Mouse (Mus musculus): ENCODE measurements around the gene Tmprss2.

Tmprss2 gene

DNA sequence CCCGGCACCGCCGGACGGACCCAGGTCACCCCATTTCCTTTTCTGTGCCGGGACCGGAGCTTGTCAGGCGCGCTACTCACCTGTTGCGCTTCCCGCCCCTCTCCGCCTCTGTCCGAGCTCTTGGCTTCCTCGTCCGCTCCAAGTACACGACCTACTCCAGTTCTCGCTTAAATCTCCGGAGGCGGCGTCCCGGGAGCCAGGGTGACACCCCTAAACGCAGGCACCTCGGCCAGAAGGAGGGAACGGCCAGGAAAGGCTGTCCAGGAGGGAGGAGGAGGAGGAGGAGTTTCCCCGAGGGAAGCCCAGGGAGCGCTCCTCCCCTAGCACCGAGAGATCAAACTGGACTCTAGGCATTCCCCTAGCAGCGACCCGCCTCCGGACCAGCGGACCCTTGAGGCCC, at the start of gene Tmprss2:
Gene Tmprss2 (minus strand): TSS at position 257 of the 400 bp plus-strand sequence.
- in situ Hi-C loops (cut with MboI, MseI) = no loop called here

DNA sequence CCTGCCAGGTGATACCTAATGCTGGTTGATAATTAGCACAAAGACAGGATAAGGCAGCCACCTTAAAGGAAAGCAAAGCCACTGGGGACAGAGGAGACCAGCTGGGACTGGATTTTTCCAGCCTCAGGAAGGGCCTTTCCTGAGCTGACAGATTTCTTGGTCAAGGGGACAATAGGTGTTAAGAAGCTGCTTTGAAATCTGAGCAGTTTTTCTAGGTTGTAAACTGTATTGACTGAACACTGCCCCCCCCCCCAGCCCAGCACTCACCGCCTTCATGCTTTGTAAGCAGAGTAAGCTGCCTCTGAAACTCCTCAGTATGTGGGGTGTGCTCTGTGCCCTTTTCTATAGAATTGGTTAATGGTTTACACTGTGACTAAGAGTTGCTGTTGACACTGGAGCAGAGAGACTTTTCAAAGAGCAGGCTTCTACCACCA, 48.2 kb upstream of the Tmprss2 start:
- in situ Hi-C loops (cut with MboI, MseI) = no loop called here

DNA sequence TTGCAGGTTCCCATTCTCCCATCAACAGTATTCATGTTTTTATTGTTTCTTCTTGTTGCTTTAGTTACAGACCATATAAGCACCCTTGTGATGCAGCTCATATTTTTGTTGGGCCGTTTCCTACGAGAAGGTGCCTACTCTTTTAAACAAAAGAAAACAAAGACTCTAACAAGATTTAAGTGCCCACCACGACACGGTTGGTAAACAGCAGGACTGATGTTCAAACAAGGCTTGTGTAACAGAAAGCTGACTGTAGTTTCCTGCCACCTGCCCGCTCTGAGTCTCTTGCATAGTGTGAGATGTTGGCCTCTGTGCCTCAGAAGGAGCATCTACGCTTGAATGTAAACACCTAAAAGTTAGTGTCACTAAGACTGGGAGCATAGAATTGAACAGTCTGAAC, 47.5 kb upstream of the Tmprss2 start:
- in situ Hi-C loops (cut with MboI, MseI) = no loop called here

DNA sequence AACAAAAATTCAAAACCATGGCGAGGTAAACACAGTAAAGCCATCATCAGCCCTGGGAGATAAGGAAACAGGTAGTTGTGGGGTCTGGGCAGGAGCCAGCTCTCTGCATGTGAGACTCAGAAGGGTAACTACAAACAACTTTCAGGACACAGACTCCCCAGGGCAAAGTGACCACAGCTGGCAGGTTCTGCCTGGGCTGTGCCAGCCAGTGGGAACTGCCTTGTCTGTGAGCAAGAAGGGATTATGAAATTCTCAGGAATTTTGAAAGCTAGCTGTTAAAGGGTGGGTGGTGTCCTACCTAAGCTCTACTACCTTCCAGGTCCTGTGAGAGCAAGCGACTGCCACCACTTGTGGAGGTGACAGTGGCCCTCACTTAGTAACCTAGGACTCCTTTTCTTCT, 44.8 kb upstream of the Tmprss2 start:
- in situ Hi-C loops (cut with MboI, MseI) = no loop called here

DNA sequence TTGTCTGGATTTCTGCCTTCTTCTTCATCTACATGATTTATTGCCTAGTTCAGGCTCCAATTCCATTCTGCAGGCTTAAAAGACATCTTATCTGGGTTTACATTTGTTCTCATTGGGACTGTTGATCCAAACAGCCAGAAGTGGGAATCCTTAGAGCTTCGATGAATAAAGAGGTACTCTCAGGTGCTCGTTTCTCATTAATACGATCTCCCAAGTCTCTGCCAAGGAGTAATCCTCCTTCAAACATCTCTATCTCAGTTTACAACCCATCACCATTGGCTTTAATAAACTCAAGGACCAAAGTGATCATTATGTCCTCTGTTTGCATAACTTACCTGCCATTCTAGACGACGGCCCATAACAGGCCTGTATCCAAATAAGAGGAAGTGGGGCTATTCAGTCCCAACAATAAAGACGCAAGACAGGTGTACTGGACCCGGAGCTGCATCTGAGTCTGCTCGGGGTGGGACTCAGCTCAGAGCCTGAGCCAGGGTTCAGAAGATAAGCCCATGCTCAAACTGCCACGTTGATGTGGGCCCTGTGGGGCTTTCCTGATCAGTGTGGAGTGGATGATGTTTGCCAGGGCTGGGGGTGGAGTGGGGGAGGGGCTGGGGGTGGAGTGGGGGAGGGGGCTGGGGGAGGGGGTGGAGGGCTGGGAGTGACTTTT, 38.7 kb upstream of the Tmprss2 start:
- in situ Hi-C loops (cut with MboI, MseI) = no loop called here

DNA sequence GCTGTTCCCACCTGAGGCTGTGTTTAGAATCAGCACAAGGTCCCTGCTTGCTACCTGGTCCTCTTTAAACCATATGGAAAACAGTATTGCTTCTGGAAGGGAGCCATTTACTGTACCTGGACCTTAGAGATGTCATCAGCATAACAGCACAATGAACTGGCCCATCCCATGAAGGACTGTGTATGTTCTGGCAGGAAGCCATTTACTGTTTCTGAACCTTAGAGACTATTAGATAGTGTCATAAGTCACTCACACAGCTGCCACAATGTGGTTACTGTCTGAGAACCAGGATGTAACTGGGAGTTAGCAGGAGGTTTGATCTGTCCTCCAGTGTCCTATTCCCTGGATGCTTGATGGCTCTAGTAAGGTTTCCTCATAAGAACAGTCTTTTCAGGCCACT, 33.7 kb upstream of the Tmprss2 start:
- in situ Hi-C loops (cut with MboI, MseI) = no loop called here

DNA sequence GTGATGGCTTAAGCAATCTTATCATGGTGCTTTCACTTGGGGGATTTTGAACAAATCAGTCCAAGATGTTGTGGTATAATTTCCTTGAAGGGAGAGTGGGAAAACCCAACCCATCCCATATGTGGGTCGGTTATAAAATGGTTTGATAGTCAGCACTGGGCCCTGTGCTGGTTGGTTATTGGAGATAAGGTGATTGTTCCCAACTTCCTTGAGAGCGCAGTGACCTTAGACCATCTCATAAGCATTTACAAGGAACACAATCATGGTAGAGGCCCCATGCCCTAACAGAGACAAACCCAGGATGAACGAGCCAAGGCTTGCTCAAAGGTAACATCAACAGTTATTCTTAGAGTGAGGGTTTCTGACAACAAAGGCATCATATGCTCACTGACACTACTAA, 28.6 kb upstream of the Tmprss2 start:
- in situ Hi-C loops (cut with MboI, MseI) = no loop called here

DNA sequence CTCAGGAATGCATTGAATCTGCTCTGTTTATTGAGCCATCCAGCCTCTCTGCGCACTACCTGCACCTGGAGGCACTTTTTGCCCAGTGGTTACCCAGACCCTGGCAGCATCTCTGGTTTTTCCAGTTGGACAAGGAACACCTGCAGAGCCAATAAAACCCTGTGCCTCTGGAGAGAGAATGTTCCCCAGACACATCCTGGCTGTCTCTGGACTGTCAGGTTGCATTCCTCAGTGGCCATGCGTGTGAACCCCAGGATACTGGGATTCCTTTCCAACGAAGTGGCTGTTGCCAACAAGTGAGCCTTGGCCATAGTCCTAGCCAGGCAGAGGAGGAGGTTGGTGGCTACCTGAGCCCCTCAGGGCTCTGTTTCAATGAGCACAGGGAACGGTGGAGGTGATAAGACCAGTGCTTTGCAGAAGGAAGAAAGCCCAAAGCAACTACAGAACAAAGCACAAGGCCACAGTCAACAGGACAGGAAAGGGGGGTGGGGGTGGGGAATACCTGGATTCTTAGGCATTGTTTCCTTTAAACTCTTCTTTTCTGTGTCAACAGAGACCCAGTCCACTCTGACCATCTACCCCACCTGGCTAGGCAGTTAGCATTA, 22.0 kb upstream of the Tmprss2 start:
- in situ Hi-C loops (cut with MboI, MseI) = no loop called here

DNA sequence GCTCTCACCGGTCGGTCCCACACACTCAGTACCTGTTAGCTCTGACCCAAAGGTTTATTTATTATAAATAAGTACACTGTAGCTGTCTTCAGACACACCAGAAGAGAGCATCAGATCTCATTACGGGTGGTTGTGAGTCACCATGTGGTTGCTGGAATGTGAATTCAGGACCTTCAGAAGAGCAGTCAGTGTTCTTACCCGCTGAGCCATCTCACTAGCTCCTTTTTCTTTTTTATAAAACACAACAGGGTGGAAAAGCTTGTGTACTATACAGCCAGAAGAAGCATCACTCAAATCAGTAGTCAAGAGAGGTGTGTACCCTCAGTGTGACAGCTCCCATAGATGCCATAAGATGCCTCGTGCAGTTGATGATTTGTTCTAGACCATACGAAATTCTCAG, 12.2 kb upstream of the Tmprss2 start:
- in situ Hi-C loops (cut with MboI, MseI) = no loop called here

DNA sequence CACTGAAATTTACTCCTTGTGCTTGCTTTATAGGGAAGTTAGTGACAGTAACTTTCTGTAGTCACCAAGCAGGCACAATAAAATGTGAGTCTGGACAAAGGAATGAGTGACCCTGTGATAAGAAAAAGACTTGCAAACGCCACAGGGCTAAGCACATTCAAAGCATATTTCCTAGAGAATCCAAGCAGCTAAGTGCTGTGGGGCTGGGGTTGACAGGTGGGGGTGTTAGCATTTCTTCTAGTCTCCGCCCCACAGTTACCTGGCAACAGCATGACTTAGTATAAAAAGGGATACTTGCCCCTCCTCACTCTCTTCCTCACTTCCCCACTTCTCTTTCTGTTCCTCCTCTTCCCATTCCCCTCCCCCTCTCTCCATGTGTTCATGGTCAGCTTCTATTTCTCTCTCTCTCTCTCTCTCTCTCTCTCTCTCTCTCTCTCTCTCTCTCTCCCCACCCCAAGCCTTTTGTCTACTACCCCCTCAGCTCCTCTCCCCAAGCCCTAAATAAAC, 11.4 kb upstream of the Tmprss2 start:
- in situ Hi-C loops (cut with MboI, MseI) = no loop called here

DNA sequence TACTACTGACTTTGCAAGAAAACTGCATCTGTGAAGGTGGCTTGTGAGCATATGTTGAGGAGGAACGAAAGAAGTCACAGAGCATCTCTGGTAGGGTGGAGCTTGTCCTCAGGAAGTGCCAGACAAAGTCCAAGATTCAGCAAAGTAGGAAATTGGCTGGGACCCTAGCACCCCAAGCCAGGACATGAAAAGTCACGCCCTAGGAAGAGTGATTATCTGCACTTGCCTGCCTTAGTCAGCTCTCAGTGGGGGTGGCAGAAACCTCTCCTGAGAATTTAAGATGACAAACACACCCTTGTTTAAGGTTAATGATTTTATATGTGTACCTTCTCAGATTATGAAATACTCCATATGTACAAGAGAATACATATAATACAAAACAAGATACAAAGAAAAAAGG, 7.3 kb upstream of the Tmprss2 start:
- in situ Hi-C loops (cut with MboI, MseI) = no loop called here

DNA sequence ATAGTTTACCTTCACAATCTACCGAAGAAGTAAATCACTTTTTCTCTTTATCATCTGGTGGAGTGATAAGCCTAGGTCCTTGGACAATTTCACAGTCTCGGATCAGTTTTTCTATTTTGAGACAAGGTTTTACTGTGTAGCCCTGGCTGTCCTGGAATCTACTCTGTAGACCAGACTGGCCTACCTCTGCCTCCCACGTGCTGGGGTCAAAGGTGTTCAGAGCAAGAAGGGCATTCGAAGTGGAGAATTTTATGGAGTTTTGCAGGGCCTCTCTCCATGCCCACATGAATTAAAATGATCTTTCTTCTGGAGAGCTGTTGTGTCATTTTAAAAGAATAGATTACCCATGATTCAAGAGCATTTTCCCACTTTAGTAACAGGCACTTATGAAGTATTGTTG, 1.0 kb upstream of the Tmprss2 start:
- in situ Hi-C loops (cut with MboI, MseI) = no loop called here

DNA sequence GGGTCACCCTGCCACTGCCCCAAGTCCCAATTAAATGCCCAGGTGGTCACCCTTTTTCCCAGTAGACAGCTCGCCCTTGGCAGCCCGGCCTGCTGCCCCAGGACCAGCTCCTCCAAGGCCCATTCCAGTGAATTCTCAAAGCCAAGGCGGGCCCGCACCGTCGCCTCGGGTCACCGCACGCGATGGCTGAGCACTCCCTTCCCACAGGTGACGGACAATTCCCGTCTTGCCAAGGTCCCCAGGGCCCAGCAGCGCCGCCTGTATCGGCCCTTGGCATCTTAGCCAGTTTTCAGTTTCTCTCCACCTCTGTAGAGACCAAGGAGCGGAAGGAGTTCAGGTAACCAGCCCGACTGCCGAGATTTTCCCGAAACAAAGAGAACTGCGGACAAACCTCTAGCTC, 749 bp downstream of the Tmprss2 start:
- in situ Hi-C loops (cut with MboI, MseI) = no loop called here

DNA sequence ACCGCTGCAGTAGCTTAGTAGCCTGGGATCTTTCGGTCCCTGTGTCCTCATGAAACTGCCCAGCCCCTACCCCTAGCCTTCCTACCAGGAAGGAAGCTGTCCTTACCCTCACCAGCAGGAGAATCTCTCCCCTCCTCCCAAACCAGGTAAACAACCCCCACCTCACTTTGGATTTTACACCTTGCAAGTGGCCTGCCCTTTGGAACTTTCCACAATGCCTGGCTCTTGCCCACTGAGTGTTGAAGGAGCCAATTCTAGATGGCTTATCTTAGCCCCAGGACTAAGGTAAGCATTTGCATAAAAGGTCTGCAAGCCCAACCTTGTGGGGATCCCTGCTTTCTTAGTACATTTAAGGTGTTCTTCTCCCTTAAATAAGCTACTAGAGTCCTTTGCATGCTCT, 1.3 kb downstream of the Tmprss2 start:
- in situ Hi-C loops (cut with MboI, MseI) = no loop called here

DNA sequence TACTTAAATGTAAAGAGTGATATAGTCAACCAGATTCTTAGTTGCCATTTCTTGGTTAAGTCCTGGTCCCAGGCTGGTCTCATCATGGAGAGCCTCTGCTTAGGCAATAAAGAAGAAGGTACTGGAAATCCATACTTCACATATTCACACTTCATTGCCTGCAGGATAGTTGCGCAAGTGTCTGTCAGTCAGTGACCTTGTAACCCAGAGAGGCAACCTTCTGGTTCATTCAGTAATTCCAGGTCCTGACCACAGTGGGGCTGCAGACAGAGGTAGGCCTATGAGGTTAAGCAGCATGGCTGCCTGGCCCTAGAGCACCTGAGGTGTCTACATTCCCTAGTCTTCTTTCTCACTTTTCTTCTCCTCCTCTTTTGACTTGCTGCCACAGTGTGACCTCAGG, 3.0 kb downstream of the Tmprss2 start:
- in situ Hi-C loops (cut with MboI, MseI) = no loop called here

DNA sequence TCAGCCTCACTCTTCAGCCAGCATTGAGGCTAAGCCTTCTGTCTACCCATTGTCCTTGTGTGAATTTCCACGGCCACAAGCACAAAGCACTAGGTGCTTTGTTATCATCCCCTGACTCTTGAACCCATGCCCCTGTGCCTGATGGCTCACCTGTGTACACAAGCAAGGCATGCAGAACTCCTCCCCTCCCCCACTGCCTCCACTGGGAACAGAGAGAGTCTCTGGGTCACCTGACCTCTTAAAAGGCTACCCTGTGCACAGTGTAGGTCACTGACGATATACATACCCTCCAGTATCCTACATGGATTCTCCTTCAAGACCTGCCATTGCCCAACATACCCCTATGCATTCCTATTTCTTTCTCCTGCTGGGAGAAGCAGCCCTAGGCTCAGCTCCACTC, 4.2 kb downstream of the Tmprss2 start:
- in situ Hi-C loops (cut with MboI, MseI) = no loop called here

DNA sequence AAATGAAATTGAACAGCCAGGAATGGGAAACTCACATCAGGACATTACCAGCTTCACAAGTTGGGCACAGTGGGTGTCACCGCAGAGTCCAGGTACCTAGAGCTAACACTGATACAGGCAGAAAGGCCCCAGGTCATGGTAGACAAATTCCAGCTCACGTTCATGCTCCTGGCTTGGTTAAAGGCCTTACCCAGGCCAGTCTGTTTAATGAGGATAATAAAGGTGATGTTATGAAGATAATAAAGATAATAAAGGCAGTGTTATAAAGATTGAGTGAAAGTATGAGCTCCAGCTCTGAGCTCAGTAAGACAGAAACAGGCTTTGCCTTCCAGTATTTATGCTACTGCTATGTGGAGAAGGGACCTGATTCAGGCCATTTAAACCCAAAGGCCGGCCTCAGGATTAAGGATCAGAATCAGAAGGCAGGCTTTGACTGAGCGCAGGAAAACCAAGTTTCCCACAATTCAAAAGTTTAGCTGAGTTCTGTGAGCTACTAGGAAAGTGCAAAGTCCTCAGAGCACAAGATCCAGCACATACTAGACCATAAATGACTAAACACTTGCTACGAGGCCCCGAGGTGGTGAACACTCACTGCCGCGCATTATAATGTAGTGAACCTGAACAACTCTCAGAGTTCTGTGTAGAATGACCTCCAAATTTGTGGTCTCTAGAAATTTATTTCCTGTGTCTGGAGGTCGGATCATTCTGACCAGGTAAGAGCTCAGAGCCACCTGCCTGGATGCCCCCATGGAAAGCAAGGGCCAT, 4.9 kb downstream of the Tmprss2 start:
- in situ Hi-C loops (cut with MboI, MseI) = no loop called here

DNA sequence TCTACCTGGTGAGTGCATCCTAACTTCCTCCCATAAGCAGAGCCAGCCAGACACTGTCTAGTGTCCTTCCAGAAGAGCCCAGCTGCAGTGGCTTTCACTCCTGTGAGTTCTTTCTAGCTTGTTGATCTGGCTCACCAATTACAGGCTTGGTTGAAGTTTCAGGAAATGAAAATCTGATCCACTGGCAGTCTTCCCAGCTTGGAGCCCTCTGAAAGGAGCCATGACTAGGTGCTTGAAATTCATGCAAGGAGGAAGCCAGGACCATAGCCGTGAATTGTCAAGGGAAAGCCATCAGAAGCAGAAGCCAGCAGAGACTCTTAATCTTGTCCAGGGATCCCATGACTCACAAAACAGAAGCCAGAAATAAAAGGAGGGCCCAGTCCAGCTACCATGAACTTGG, 8.7 kb downstream of the Tmprss2 start:
- in situ Hi-C loops (cut with MboI, MseI) = no loop called here

DNA sequence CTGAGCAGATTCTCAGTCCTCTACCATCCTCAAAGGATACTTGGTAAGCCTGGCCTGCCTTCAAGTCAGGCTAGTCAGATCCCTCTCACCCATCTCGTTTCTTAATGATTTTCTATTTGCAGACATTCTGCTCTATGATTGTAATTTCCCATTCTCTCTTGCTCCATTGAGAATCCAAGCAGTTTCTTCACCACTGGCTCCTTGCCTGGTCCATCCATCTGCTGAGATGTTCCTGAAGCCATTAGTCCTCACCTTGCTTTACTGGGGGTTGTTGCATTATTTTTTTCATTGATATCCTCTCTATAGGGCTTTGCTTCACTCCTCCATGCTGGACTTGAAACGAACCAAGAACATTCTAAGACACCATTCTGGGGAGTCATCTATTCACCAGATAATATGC, 10.4 kb downstream of the Tmprss2 start:
- in situ Hi-C loops (cut with MboI, MseI) = no loop called here

DNA sequence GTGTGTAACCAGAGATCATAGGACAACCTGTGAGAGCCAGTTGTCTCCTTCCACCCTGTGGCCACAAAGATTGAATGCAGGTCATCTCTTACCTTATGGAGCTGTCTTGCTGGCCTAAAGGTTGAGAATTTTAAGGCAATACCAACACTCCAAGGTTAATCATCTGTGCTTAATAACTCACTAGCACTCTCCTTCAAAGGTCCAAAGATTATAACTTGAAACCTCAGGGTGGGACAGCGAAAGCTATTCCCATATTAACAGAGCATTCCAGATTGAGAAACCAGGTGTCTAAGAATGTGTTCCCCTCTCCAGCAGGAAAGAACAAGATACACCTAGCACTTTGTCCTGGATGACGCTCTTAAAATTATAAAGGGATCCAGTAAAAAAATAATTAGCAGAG, 12.9 kb downstream of the Tmprss2 start:
- in situ Hi-C loops (cut with MboI, MseI) = loop anchor here (5.0 kb wide), 1 partner anchor 76 kb away; no protein-coding TSS in a partner anchor

DNA sequence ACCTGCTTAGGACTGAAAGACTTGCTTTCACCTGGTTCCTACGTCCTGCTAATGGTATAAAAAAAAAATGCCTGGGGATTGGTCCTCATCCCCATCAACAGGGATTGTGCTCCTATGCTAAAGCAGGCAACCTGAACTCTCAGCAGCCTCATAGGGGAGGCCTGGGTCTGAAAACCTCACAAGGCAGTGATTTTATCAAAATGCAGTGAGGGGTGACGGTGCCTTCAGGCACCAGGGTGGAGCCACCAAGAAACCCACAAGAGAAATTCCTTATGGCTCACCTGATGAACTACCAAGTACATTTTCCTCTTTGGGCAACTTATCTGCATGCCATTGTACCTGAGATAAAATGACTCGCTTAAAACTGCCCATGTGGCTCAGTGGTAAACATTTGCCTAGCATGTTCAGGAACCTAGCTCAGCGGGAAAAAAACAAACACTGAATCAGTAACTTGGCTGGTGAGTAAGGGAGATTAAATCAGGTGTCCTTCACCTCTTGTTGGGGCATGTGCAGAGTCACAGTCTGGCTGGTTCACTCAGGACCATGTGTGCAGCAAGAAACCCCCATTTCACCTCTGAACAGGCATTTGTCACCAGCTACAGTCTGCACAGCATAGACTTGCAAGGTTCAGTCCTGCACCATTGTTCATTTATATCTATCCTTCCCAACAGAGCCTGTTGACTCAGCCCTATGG, 17.0 kb downstream of the Tmprss2 start:
- in situ Hi-C loops (cut with MboI, MseI) = no loop called here

DNA sequence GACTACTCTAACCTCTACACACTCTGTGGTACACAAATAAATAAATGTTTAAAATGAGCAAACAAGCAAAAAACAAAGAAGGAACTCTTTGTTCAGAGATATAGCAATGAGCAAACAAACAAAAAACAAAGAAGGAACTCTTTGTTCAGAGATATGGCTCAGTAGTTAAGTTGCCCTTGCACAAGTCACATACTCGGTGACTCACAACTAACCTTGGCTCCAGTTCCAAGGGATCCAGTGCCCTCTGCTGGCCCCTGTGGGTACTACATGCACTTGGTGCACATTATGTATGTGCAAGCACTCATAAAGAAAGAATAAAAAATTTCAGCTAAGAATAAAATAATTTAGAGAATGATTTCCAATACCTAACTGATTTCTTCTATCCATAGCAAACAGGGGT, 17.9 kb downstream of the Tmprss2 start:
- in situ Hi-C loops (cut with MboI, MseI) = no loop called here

Measured in T-helper 1 cell (primary cell).